In genomic region chrX:164264861-164265260, GRCm38 (mm10) we compare ENCODE assay signal across 27 mouse cellular contexts. TPM values are rescaled to one million over a fixed set of nuclear protein-coding genes. Genes with fewer than 3 reads are reported as not detected.
"Had no signal": no experiment of that assay in that cellular context is flagged by ENCODE, and none has a peak within 500 bp of the region (broad histone marks: within the 10 kb centered on the region; RNA-seq: fewer than 3 reads in every experiment).

No protein-coding gene starts in this region.

- H3K9me3 ChIP-seq: heart, embryonic 13.5 days; heart, embryonic 15.5 days; hindbrain, embryonic 10.5 days; hindbrain, embryonic 12.5 days; intestine, embryonic 15.5 days; limb, embryonic 10.5 days; limb, embryonic 12.5 days; liver, embryonic 13.5 days had no signal

- H3K9ac ChIP-seq: heart, embryonic 13.5 days; heart, embryonic 15.5 days; hindbrain, embryonic 12.5 days; hindbrain, embryonic 14.5 days; intestine, embryonic 15.5 days; limb, embryonic 12.5 days; liver, embryonic 13.5 days had no signal

- H3K36me3 ChIP-seq: heart, embryonic 13.5 days; heart, embryonic 15.5 days; hindbrain, embryonic 10.5 days; hindbrain, embryonic 12.5 days; intestine, embryonic 15.5 days; limb, embryonic 10.5 days; limb, embryonic 12.5 days; liver, embryonic 13.5 days had no signal

- ATAC-seq: hindbrain, embryonic 16.5 days; inflammation-experienced regulatory T-cells, adult 6 months; intestine, embryonic 15.5 days; intestine, postnatal 0 days had no signal

- H3K4me3 ChIP-seq: heart, adult 2 months; heart, embryonic 13.5 days; heart, embryonic 15.5 days; hindbrain, embryonic 10.5 days; hindbrain, embryonic 12.5 days; intestine, embryonic 15.5 days; layer of hippocampus, adult 2 months; left cerebral cortex, adult 2 months; limb, embryonic 10.5 days; limb, embryonic 12.5 days; liver, embryonic 13.5 days had no signal

- H3K4me1 ChIP-seq: heart, embryonic 13.5 days; heart, embryonic 15.5 days; hindbrain, embryonic 12.5 days; intestine, embryonic 15.5 days; limb, embryonic 10.5 days; limb, embryonic 12.5 days had no signal

- DNase-seq: gastrocnemius, postnatal 14 days; gastrocnemius, postnatal 36 days; heart, adult 11 months; heart, adult 2 months; heart, postnatal 4 days; kidney, adult 18-20 months; kidney, adult 8-10 months; kidney, postnatal 10 days; kidney, postnatal 25 days; kidney, postnatal 4 days; liver; liver, embryonic 13.5 days had no signal

- H3K27me3 ChIP-seq: heart, embryonic 15.5 days; intestine, embryonic 15.5 days; liver, embryonic 13.5 days had no signal

- H3K27ac ChIP-seq: heart, adult 2 months; heart, embryonic 13.5 days; heart, embryonic 15.5 days; hindbrain, embryonic 10.5 days; hindbrain, embryonic 12.5 days; hindbrain, embryonic 14.5 days; intestine, embryonic 15.5 days; layer of hippocampus, adult 2 months; left cerebral cortex, adult 2 months; limb, embryonic 10.5 days; limb, embryonic 12.5 days; liver, embryonic 13.5 days had no signal

- H3K4me2 ChIP-seq: heart, embryonic 11.5 days; heart, embryonic 13.5 days; heart, embryonic 15.5 days; hindbrain, embryonic 12.5 days; hindbrain, embryonic 14.5 days; intestine, embryonic 15.5 days; limb, embryonic 12.5 days; liver, embryonic 11.5 days; liver, embryonic 13.5 days had no signal

RNA-seq across cellular contexts. Expression of gene Pir, which starts 4.3 kb away (rescaled TPM):
- polyA plus RNA-seq: inflammation-experienced regulatory T-cells, adult 6 months had no signal

RNA-seq across cellular contexts. Expression of gene Bmx, which starts 6.9 kb away (rescaled TPM):
- polyA plus RNA-seq: inflammation-experienced regulatory T-cells, adult 6 months had no signal
